Mouse (Mus musculus) intestine, postnatal 0 days (tissue): ENCODE measurements around the gene Ctnna2. TPM values are rescaled to one million over a fixed set of nuclear protein-coding genes. Genes with fewer than 3 reads are reported as not detected.

ENCODE experiments used
- ATAC-seq: fragments of 200-750 bp; cut with Nextera tagmentation; 2 replicates; pipeline ENCODE4 v1.8.0; 2017; ENCODE audit warnings: mild to moderate bottlenecking, moderate TSS enrichment, moderate library complexity
- H3K27ac ChIP-seq: fragments of 300-500 bp; sonication (generic); 2 replicates; pipeline ENCODE4 v1.5.1; 2014; ENCODE audit warnings: mild to moderate bottlenecking, low read depth, low read length, moderate library complexity
- H3K27me3 ChIP-seq: fragments of 300-500 bp; sonication (generic); replicated peaks from 2 replicates; pipeline ENCODE4 v1.6.1; 2014; ENCODE audit warnings: low read length, mixed read lengths; ENCODE audit not compliant: control insufficient read depth, insufficient read depth
- H3K36me3 ChIP-seq: fragments of 300-500 bp; sonication (generic); 2 replicates; pipeline ENCODE4 v1.6.1; 2014; ENCODE audit warnings: mild to moderate bottlenecking, moderate library complexity; ENCODE audit not compliant: control insufficient read depth, insufficient read depth
- H3K4me1 ChIP-seq: fragments of 300-500 bp; sonication (generic); replicated peaks from 2 replicates; pipeline ENCODE4 v1.6.1; 2014; ENCODE audit warnings: antibody characterized with exemption, low read length, mixed read lengths; ENCODE audit not compliant: control insufficient read depth, insufficient read depth
- H3K4me2 ChIP-seq: fragments of 300-500 bp; sonication (generic); replicated peaks from 2 replicates; pipeline ENCODE4 v1.6.1; 2014; ENCODE audit warnings: low read depth, mild to moderate bottlenecking, moderate library complexity
- H3K4me3 ChIP-seq: fragments of 300-500 bp; sonication (generic); 2 replicates; pipeline ENCODE4 v1.5.1; 2014; ENCODE audit warnings: low read depth, low read length
- H3K9ac ChIP-seq: fragments of 300-500 bp; sonication (generic); 2 replicates; pipeline ENCODE4 v1.6.1; 2014; ENCODE audit warnings: mild to moderate bottlenecking, low read depth, low read length
- H3K9me3 ChIP-seq: fragments of 300-500 bp; sonication (generic); 2 replicates; pipeline ENCODE4 v1.6.1; 2016; ENCODE audit warnings: mixed run types; ENCODE audit not compliant: control insufficient read depth
- CTCF ChIP-seq: sonication (generic); IDR thresholded peaks from 2 replicates; pipeline ENCODE4 v1.5.1; 2016; ENCODE audit warnings: low read depth, mild to moderate bottlenecking, control low read depth, antibody characterized with exemption, moderate library complexity
- WGBS: fragments of 180-500 bp; shearing (Covaris S2); extraction: QIAGEN DNeasy Blood & Tissue Kit; methylation state at CpG from one replicate; pipeline ENCODE4 v1.1.7; 2014; 5-methylcytosine and 5-hydroxymethylcytosine counted together
- polyA plus RNA-seq: library from polyadenylated mRNA; unstranded; fragments of >200 nt; fragmentation: Nextera tagmentation; extraction: Ambion mirVana; gene quantifications from 2 replicates; pipeline ENCODE4 v1.2.1, GENCODE M21; 2015

The Ctnna2 gene
- polyA plus RNA-seq, 1 experiment from 2014 or later = 2.3 TPM

DNA sequence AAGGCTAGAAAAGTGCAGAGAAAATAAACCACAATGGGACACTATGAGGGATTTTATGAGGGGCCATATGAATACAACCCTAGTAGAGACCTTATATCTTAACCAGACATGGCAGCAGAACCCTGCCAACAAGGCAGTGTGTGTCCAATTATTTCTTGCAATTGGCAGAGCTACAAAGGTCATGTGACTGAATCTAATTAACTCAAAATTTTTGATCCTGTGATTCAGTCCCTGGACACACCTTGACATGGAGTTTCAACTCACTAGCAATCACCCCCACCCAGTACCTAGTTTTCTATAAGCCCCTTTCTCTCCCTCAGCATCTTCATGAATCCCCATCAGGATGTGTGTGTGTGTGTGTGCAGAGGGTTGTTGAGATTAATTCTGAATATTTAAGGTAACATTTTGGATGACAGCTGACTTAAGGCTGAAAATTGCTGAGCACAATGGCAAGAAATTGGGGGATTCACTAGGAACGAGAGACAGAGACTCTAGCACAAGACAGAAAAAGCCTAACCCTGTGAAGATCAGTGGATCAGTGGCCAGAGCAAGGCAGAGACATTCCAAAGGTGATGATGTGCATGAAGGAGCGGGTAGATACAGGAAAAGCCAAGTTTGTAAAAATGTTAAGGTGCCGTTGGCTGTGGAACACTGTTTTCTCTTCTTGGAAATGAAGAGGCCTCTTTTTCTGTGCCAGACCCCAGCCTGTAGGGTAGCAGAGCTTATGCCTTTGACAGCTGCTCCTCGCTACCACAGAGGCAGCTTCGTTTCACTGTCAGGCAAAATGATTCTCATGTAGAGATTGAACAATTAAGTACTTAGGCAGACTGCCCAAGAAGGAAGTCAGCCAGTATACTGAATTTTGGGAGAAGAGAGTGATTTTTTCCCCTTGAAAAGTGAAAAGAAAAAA, 255.2 kb downstream of the Ctnna2 start:
- H3K4me1 ChIP-seq = no peaks in the 10 kb centered on the region
- no peak overlapping the region for H3K4me3 ChIP-seq
- no peak for TF ChIP-seq CTCF
- no peaks in the 10 kb centered on the region for H3K9me3 ChIP-seq
- H3K27me3 ChIP-seq = no peaks in the 10 kb centered on the region
- WGBS = 64% methylated on average over 5 of the region's 5 CpGs
- H3K9ac ChIP-seq = no peak overlapping the region
- H3K27ac ChIP-seq = no peak overlapping the region
- no peak for ATAC-seq
- H3K36me3 ChIP-seq = no peaks in the 10 kb centered on the region
- H3K4me2 ChIP-seq = no peak overlapping the region

DNA sequence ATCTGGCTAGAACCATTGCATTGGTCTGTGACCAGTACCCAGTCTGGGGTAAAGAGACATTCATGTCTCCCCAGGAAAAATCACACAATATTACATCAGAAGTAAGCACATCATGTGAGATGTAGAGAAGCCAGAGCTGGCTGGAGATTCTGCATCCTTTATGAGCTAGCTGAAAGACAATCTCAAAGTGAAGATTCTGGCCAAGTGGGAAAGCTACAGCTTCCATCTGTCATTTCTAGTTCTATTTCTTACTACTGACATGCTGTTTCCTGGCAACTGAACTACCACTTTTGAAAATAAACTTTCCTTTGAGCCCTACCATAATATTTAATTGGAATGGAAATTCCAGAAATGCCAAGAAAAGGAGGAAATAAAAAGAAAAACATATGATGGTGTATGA, 285.4 kb downstream of the Ctnna2 start:
- Histone ChIP-seq H3K9me3 (no peaks in the 10 kb centered on the region), H3K4me2 (no peak overlapping the region)

DNA sequence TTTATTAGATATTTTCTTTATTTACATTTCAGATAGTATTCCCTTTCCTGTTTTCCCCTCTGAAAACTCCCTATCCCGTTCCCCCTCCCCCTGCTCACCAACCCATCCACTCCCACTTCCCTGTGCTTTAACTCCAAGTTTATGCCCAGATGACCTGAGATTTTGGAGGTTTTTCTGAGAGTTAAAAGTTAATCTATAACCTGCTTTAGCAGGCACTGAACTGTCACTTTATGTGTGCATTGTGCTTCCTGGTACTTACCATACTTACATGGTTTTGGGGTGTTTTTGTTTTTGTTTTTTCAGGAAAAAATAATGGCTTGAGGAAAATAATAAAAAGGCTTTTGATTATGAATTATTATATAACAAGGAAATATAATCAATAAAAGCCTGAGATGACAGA, 292.3 kb downstream of the Ctnna2 start:
- no peak overlapping the region for H3K27ac ChIP-seq

More for the DNA sequence above, 285.4 kb downstream of the Ctnna2 start:
- no peak overlapping the region for H3K4me3 ChIP-seq
- TF ChIP-seq CTCF = no peak
- no peak for ATAC-seq
- no peaks in the 10 kb centered on the region for H3K36me3 ChIP-seq
- H3K27ac ChIP-seq = no peak overlapping the region
- no peaks in the 10 kb centered on the region for H3K4me1 ChIP-seq
- H3K9ac ChIP-seq = no peak overlapping the region
- H3K27me3 ChIP-seq = no peaks in the 10 kb centered on the region

DNA sequence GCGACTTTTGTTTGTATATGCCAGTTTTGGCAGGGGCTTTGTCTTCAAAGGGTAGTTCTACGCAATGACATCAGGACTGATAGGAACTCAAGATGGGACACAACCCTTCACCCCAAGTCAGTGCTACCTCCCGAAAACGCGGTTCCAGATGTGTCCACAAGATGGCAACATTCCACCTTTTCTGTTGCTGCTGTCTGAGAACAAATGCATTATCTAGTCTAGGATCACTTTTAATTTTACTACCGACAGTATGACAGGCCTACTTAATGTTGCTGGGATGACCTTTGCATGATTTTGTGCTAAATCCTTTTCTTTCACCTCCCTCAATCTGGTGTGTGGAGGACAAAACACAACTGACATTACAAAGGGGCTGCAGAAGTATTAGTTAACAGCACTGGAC, 329.4 kb downstream of the Ctnna2 start:
- no peaks in the 10 kb centered on the region for H3K9me3 ChIP-seq
- no peak overlapping the region for H3K27ac ChIP-seq
- WGBS = 11% methylated on average over 6 of the region's 6 CpGs
- H3K27me3 ChIP-seq = no peaks in the 10 kb centered on the region
- H3K4me2 ChIP-seq = no peak overlapping the region
- H3K9ac ChIP-seq = no peak overlapping the region
- peak; percentile 79 for TF ChIP-seq CTCF
- no peaks in the 10 kb centered on the region for H3K36me3 ChIP-seq
- no peak overlapping the region for H3K4me3 ChIP-seq
- H3K4me1 ChIP-seq = no peaks in the 10 kb centered on the region
- ATAC-seq = no peak

More for the DNA sequence above, 292.3 kb downstream of the Ctnna2 start:
- Histone ChIP-seq H3K9ac (no peak overlapping the region), H3K4me1 (no peaks in the 10 kb centered on the region), H3K36me3 (no peaks in the 10 kb centered on the region), H3K27me3 (no peaks in the 10 kb centered on the region), H3K9me3 (no peaks in the 10 kb centered on the region), H3K4me2 (no peak overlapping the region), H3K4me3 (no peak overlapping the region)
- no peak for ATAC-seq
- TF ChIP-seq CTCF = no peak
- 13% methylated on average over 1 of the region's 1 CpGs for WGBS

DNA sequence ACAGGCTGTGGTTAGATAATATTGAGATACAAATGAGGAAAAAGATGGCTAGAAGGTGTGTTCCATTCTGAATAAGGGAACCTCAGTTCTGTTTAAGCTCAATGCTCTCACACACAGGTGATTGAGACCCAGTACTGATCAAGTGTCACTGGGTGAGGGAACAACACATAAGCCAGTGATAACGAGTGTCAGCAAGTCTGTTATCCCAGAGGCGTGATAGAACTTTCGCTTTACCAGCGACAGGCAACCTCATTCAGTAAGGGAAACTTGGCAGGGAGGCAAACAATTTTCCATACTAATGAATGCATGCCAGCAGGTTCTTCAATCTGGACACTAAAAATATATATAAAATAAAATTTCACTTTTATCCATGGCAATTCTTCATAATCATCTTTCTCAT, 334.9 kb downstream of the Ctnna2 start:
- TF ChIP-seq CTCF = no peak
- no peak overlapping the region for H3K4me2 ChIP-seq
- WGBS = 71% methylated on average over 4 of the region's 4 CpGs
- no peaks in the 10 kb centered on the region for H3K27me3 ChIP-seq
- H3K4me1 ChIP-seq = no peaks in the 10 kb centered on the region
- no peaks in the 10 kb centered on the region for H3K9me3 ChIP-seq
- no peak overlapping the region for H3K27ac ChIP-seq
- H3K36me3 ChIP-seq = no peaks in the 10 kb centered on the region
- no peak for ATAC-seq
- no peak overlapping the region for H3K4me3 ChIP-seq
- no peak overlapping the region for H3K9ac ChIP-seq

DNA sequence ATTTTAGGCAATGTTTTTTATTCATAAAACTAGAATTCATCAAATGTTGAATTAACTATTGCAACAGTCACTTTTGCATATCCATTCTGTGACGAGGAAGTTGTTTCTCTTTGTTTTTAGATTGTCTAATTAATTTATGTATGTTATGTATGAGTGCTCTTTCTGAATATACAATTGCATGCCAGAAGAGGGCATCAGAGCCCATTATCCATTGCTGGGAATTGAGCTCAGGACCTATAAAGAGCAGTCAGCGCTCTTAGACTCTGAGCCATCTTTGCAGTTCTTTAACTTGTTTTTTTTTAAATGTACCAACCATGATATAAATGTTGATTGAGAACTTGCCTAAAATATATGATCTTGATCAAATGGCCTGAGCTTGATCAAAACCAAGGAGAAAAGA, 340.7 kb downstream of the Ctnna2 start:
- H3K4me1 ChIP-seq = no peaks in the 10 kb centered on the region
- TF ChIP-seq CTCF = no peak
- no peak overlapping the region for H3K4me2 ChIP-seq
- ATAC-seq = no peak
- H3K27me3 ChIP-seq = no peaks in the 10 kb centered on the region
- no peak overlapping the region for H3K4me3 ChIP-seq
- H3K9ac ChIP-seq = no peak overlapping the region
- no peaks in the 10 kb centered on the region for H3K9me3 ChIP-seq
- no peak overlapping the region for H3K27ac ChIP-seq
- WGBS = 81% methylated on average over 2 of the region's 2 CpGs
- H3K36me3 ChIP-seq = no peaks in the 10 kb centered on the region
